Mouse (Mus musculus): Measurements from ENCODE around the gene Mars2. TPM values are rescaled to one million over a fixed set of nuclear protein-coding genes. Genes with fewer than 3 reads are reported as not detected.

The Mars2 gene
- total RNA-seq, 2 experiments from 2014 or later, result 8.8 to 11.4 TPM

Other genes starting within 250 kb of the Mars2 start
- 192 and 240 TPM in 2 replicates for gene Sf3b1, start 209.7 kb upstream of the Mars2 start, total RNA-seq (2014; fragmentation: Nextera tagmentation)
- gene Sf3b1, start 209.7 kb upstream of the Mars2 start, total RNA-seq (2017), result 311 and 350 TPM in 2 replicates
- gene Coq10b, start 184.4 kb upstream of the Mars2 start, total RNA-seq (2014; fragmentation: Nextera tagmentation), result 10.8 and 15.6 TPM in 2 replicates
- gene Coq10b, start 184.4 kb upstream of the Mars2 start, total RNA-seq (2017), result 15.7 and 29.5 TPM in 2 replicates
- 836 and 866 TPM in 2 replicates for gene Hspe1, start 149.0 kb upstream of the Mars2 start, total RNA-seq (2014; fragmentation: Nextera tagmentation)
- 921 and 969 TPM in 2 replicates for gene Hspe1, start 149.0 kb upstream of the Mars2 start, total RNA-seq (2017)
- 526 and 530 TPM in 2 replicates for gene Hspd1, start 148.9 kb upstream of the Mars2 start, total RNA-seq (2014; fragmentation: Nextera tagmentation)
- gene Hspd1, start 148.9 kb upstream of the Mars2 start, total RNA-seq (2017), result 929 and 1,055 TPM in 2 replicates
- 33.5 and 42.6 TPM in 2 replicates for gene Mob4, start 105.9 kb upstream of the Mars2 start, total RNA-seq (2014; fragmentation: Nextera tagmentation)
- 29.4 and 68.9 TPM in 2 replicates for gene Mob4, start 105.9 kb upstream of the Mars2 start, total RNA-seq (2017)
- 0.26 TPM in 1 of 2 replicates, not detected in the other for gene Rftn2, start 10.4 kb upstream of the Mars2 start, total RNA-seq (2014; fragmentation: Nextera tagmentation)
- gene Rftn2, start 10.4 kb upstream of the Mars2 start, total RNA-seq (2017), result 0.11 TPM in 1 of 2 replicates, not detected in the other
- gene Boll, start 126.3 kb downstream of the Mars2 start, total RNA-seq (2014; fragmentation: Nextera tagmentation), result 0.40 and 1.9 TPM in 2 replicates
- gene Boll, start 126.3 kb downstream of the Mars2 start, total RNA-seq (2017), result not detected in 2 replicates
- 0.07 TPM in 1 of 2 replicates, not detected in the other for gene Plcl1, start 168.7 kb downstream of the Mars2 start, total RNA-seq (2014; fragmentation: Nextera tagmentation)
- gene Plcl1, start 168.7 kb downstream of the Mars2 start, total RNA-seq (2017), result not detected in 2 replicates